In genomic region chr4:142080901-142081630, GRCm38 (mm10) we compare ENCODE assay signal across 8 mouse cellular contexts. TPM values are rescaled to one million over a fixed set of nuclear protein-coding genes. Genes with fewer than 3 reads are reported as not detected.
DNase-seq lines count a peak whose midpoint lies in the region; ATAC-seq and TF ChIP-seq lines count a peak whose summit lies in the region.

No protein-coding gene starts in this region.

- no peak overlapping the region for H3K4me3 ChIP-seq in heart, embryonic 12.5 days
- no peak overlapping the region for H3K4me3 ChIP-seq in heart, embryonic 11.5 days (ENCODE audit: low read depth, low read length)
- H3K4me3 ChIP-seq in forebrain, postnatal 0 days (ENCODE audit: low read depth, low read length): no peak overlapping the region
- no peak overlapping the region for H3K4me3 ChIP-seq in midbrain, postnatal 0 days (ENCODE audit: low read depth, low read length)

- no peak for TF ChIP-seq CTCF in forebrain, postnatal 0 days (IDR thresholded peaks at IDR 0.05; ENCODE audit: low read depth)
- no peak for TF ChIP-seq CTCF in midbrain, postnatal 0 days (IDR thresholded peaks at IDR 0.05)

- peak overlapping the region; percentile 21; the same call in 1 of the 2 replicates for H3K9ac ChIP-seq in heart, embryonic 12.5 days
- H3K9ac ChIP-seq in heart, embryonic 11.5 days (ENCODE audit: low read depth, low read length): no peak overlapping the region
- no peak overlapping the region for H3K9ac ChIP-seq in forebrain, postnatal 0 days
- H3K9ac ChIP-seq in midbrain, postnatal 0 days (replicated peaks; ENCODE audit: low read length, poor library complexity, severe bottlenecking): no peak overlapping the region

- 0 out of 2 replicates have a peak, but pooled peaks cover 4% of the 10 kb centered on the region for H3K27me3 ChIP-seq in heart, embryonic 12.5 days (replicated peaks)
- 0 out of 2 replicates have a peak, but pooled peaks cover 6% of the 10 kb centered on the region for H3K27me3 ChIP-seq in heart, embryonic 11.5 days (ENCODE audit: control insufficient read depth, insufficient read depth, low read length)
- H3K27me3 ChIP-seq in forebrain, postnatal 0 days (ENCODE audit: insufficient read depth, low read length): peaks cover 18% of the 10 kb centered on the region; the same call in 1 of the 2 replicates
- peaks cover 13% of the 10 kb centered on the region for H3K27me3 ChIP-seq in midbrain, postnatal 0 days (ENCODE audit: insufficient read depth, low read length)

- 66% methylated on average over 17 of the region's 18 CpGs for WGBS in heart, embryonic 12.5 days
- 69% methylated on average over 17 of the region's 18 CpGs for WGBS in heart, embryonic 11.5 days (ENCODE audit: insufficient replicate concordance)
- 63% methylated on average over 18 of the region's 18 CpGs for WGBS in forebrain, postnatal 0 days
- 58% methylated on average over 17 of the region's 18 CpGs for WGBS in midbrain, postnatal 0 days

- peak overlapping the region; percentile 20; the same call in 1 of the 2 replicates for H3K4me2 ChIP-seq in heart, embryonic 12.5 days
- H3K4me2 ChIP-seq in heart, embryonic 11.5 days: no peak overlapping the region
- no peak overlapping the region for H3K4me2 ChIP-seq in forebrain, postnatal 0 days (ENCODE audit: low read depth)
- H3K4me2 ChIP-seq in midbrain, postnatal 0 days (ENCODE audit: low read depth, low read length, poor library complexity, severe bottlenecking): no peak overlapping the region

- H3K27ac ChIP-seq in heart, embryonic 12.5 days (ENCODE audit: poor library complexity, severe bottlenecking): peak overlapping the region; percentile 13; the same call in 1 of the 2 replicates
- no peak overlapping the region for H3K27ac ChIP-seq in heart, embryonic 11.5 days (ENCODE audit: low read depth, low read length)
- H3K27ac ChIP-seq in forebrain, postnatal 0 days (ENCODE audit: low read depth, low read length): no peak overlapping the region
- peak overlapping the region; percentile 12; the same call in 1 of the 2 replicates for H3K27ac ChIP-seq in midbrain, postnatal 0 days (ENCODE audit: low read depth, low read length)

- no peaks in the 10 kb centered on the region for H3K9me3 ChIP-seq in heart, embryonic 12.5 days (replicated peaks)
- H3K9me3 ChIP-seq in heart, embryonic 11.5 days (replicated peaks; ENCODE audit: control insufficient read depth, low read length): no peaks in the 10 kb centered on the region
- no peaks in the 10 kb centered on the region for H3K9me3 ChIP-seq in forebrain, postnatal 0 days (ENCODE audit: low read length)
- no peaks in the 10 kb centered on the region for H3K9me3 ChIP-seq in midbrain, postnatal 0 days (ENCODE audit: low read length)

- H3K4me1 ChIP-seq in heart, embryonic 12.5 days (replicated peaks): peaks cover 62% of the 10 kb centered on the region
- H3K4me1 ChIP-seq in heart, embryonic 11.5 days (ENCODE audit: control insufficient read depth, insufficient read depth, low read length): peaks cover 50% of the 10 kb centered on the region
- no peaks in the 10 kb centered on the region for H3K4me1 ChIP-seq in forebrain, postnatal 0 days (ENCODE audit: insufficient read depth)
- H3K4me1 ChIP-seq in midbrain, postnatal 0 days (ENCODE audit: insufficient read depth, low read length): peaks cover 11% of the 10 kb centered on the region; the same call in 1 of the 2 replicates

- no peaks in the 10 kb centered on the region for H3K36me3 ChIP-seq in heart, embryonic 12.5 days
- H3K36me3 ChIP-seq in heart, embryonic 11.5 days (ENCODE audit: control insufficient read depth, insufficient read depth, low read length): no peaks in the 10 kb centered on the region
- no peaks in the 10 kb centered on the region for H3K36me3 ChIP-seq in forebrain, postnatal 0 days (ENCODE audit: insufficient read depth)
- H3K36me3 ChIP-seq in midbrain, postnatal 0 days (ENCODE audit: insufficient read depth, low read length): no peaks in the 10 kb centered on the region

- DNase-seq in brain, adult 2 months (ENCODE audit: low read depth, low spot score): peak; percentile 94
- peak; percentile 51 for DNase-seq in forebrain, postnatal 0 days
- DNase-seq in kidney, adult 8-10 months: peak; percentile 61 to 70
- peak; percentile 84 for DNase-seq in midbrain, postnatal 0 days (ENCODE audit: low spot score)
- DNase-seq in T-cell, adult 2 months (ENCODE audit: low spot score): no peak
- no peak for DNase-seq in spleen, adult 18-20 months

- ATAC-seq in heart, embryonic 12.5 days (ENCODE audit: insufficient number of reproducible peaks, low FRiP score): no peak
- ATAC-seq in heart, embryonic 11.5 days (replicated peaks; ENCODE audit: insufficient number of reproducible peaks, low FRiP score, low TSS enrichment): no peak
- ATAC-seq in forebrain, postnatal 0 days: peak; percentile 42; the same call in 1 of the 2 replicates
- ATAC-seq in midbrain, postnatal 0 days (ENCODE audit: low FRiP score): no peak

RNA-seq across cellular contexts. Expression of gene Tmem51, which starts 3.0 kb away (rescaled TPM):
- polyA plus RNA-seq in heart, embryonic 12.5 days (2016; fragmentation: Nextera tagmentation; extraction: Ambion mirVana): 28.3 and 29.6 TPM in 2 replicates
- polyA plus RNA-seq in heart, embryonic 11.5 days (2014; fragmentation: Nextera tagmentation; extraction: Ambion mirVana): 21.9 and 23.4 TPM in 2 replicates
- total RNA-seq in forebrain, postnatal 0 days (2014; rRNA removed): 3.5 and 5.7 TPM in 2 replicates
- polyA plus RNA-seq in forebrain, postnatal 0 days (2015; fragmentation: Nextera tagmentation; extraction: Ambion mirVana): 6.1 and 7.4 TPM in 2 replicates
- 5.9 and 7.1 TPM in 2 replicates for total RNA-seq in midbrain, postnatal 0 days (2014; rRNA removed)
- 7.9 and 9.4 TPM in 2 replicates for polyA plus RNA-seq in midbrain, postnatal 0 days (2015; fragmentation: Nextera tagmentation; extraction: Ambion mirVana)

Comparison
In these comparisons a context has a peak if more than half of its experiments do, and no peak if none do; other contexts are left out.
1. H3K27ac ChIP-seq: peak in heart, embryonic 12.5 days (single experiment) and midbrain, postnatal 0 days (single experiment); none in heart, embryonic 11.5 days (single experiment) and forebrain, postnatal 0 days (single experiment).
2. DNase-seq: peak in brain, adult 2 months (single experiment), forebrain, postnatal 0 days (single experiment), kidney, adult 8-10 months (2 of 2) and midbrain, postnatal 0 days (single experiment); none in T-cell, adult 2 months (single experiment) and spleen, adult 18-20 months (0 of 2).